Mouse (Mus musculus): Measurements from ENCODE around the gene Gm11027.

Gm11027 gene

DNA sequence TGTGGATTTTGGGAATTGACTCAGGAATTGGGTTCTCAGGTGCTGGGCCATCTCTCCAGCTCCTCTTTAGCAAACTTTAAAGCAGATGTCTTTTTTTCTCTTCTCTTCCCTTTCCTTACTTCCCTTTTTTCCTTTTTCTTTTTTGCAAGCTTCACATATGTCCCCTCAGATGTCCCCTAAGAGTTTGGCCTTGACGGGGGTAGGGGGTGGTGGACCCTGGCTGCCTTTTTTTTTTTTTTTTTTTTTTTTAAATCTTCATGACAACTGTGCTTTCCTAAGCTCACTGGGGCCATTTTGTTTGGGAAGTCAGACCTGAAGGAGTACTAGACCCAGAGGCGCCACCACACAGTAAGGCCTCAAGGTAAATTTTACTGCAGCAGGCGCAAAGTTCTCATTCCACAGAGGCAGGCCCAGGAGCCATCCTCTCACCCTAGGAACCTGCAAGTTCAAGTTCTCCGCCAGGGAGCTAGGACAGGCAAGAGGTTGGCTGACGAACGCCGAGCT is 5.0 kb downstream of the Gm11027 start:
- DNase-seq, result no peak

- peak; percentile 100 for DNase-seq
Measured at GRCm38 (mm10) chr12:116280653-116281364, 5.6 kb downstream of the Gm11027 start, which contains the start of gene Esyt2. Gene Esyt2, plus strand, starts transcription at chr12:116281196.

- peak; percentile 69 for DNase-seq
Measured at GRCm38 (mm10) chr12:116281427-116282281, 6.5 kb downstream of the Gm11027 start.

- DNase-seq, result no peak
Measured at GRCm38 (mm10) chr12:116282856-116283255, 7.7 kb downstream of the Gm11027 start.

DNA sequence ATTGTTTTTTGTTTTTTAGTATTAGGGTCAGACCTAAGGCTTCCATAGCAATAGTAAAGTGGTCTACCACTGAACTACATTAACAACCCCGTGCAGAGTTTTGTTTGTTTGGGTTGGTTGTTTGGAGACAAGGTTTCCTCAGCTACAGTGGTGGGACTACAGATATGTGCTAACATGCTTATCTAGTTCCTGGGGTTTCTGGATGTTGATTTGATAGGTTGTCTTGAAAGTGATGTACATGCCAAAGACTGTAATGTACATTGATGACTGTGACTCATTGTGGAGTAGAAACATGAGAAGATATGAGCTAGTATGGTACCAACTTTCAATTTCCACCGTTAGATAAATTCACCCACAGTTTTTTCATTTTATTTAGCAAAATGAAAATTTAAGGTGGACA is 8.3 kb downstream of the Gm11027 start:
- no peak for DNase-seq

- no peak for DNase-seq
Measured at GRCm38 (mm10) chr12:116293185-116293584, 18.0 kb downstream of the Gm11027 start.

DNA sequence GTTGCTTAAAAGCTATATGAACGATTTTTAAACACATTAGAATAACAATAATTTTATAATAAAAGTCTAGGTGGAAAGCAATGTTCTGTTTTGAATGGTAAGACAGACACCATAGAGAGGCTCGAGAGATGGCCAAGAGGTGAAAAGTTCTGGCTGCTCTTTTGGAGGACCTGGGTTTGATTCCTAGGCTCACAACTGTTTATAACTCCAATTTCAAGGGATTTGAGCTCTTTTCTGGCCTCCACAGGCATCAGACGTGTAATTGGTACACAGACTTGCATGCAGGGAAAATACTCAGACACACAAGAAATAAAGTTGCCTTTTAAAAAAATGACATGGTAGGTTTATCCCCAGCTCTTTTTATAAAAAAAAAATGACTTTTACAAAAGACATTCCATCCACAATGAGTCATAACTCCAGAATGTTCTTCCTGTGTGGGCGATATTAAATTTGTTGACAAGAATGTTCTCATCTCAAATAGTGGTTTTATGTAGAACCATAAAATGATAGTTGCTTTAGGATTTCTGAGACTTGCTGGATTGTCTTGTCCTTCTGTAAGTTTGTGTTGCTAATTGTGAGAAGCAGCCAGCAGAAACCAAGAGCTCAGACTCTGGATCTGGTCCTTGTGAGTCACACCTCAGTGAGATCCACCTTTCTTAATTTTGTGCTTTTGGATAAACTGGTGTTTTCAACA is 18.6 kb downstream of the Gm11027 start:
- no peak for DNase-seq

GRCm38 (mm10) chr12:116299906-116300305 is 24.7 kb downstream of the Gm11027 start:
- DNase-seq, result no peak

- DNase-seq, result no peak
Measured at GRCm38 (mm10) chr12:116302181-116302580, 27.0 kb downstream of the Gm11027 start.

DNA sequence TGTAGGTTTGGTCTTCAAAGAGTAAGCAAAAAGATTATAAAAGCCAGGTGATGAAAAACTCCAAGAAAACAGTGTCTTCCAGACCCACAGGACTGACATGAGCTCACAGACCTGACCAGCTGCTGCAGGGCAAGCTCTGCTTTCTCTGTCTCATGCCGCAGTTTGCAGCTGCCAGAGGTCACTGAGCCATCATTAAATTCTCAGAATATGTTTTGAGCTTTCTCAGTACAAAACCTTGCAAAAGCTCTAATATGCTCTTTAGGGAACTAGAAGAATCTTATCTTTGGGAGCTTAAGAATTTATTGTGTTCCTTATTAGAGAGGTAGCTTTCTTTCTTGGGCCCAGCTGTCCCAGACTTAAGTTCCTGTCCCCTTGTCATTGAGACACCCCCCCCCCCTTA is 30.9 kb downstream of the Gm11027 start:
- peak; percentile 45 for DNase-seq

DNA sequence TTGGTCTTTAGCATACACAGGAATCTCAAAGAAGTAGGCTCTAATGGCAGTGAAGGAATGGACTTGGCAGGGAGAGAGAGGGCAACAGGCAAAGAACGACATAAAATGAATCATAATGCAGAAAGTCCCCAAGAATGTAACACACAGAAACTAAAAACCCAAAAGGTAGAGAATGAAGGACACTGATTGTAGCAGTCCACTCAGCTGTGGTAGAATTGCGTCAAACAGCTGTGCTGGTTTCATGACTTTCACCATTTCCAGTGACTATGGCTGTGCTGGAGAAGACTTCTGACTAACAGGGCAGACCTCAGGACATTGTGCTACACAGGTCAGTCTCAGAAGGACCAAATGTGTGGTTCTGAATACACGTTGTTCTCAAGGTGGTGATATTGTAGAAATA is 32.7 kb downstream of the Gm11027 start:
- no peak for DNase-seq

DNA sequence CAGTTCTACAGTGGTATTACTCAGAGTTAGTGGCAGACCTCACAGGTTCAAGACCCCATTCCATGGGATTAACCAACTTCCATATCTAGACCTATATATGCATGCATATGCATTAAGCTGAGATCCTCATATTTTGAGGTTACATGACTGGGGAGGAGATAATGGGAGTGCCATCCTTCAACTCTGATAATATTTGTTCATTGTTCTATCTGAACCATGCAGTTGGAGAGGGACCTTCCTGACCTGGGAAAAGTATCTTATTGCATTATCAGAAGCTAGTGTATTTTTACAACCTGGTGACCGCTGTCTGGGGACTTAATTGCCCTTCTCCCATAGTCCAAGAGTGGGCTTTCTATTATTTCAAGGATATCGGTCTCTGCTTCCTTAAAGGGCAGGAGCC is 33.4 kb downstream of the Gm11027 start:
- no peak for DNase-seq

- no peak for DNase-seq
Measured at GRCm38 (mm10) chr12:116313816-116314215, 38.6 kb downstream of the Gm11027 start.

DNA sequence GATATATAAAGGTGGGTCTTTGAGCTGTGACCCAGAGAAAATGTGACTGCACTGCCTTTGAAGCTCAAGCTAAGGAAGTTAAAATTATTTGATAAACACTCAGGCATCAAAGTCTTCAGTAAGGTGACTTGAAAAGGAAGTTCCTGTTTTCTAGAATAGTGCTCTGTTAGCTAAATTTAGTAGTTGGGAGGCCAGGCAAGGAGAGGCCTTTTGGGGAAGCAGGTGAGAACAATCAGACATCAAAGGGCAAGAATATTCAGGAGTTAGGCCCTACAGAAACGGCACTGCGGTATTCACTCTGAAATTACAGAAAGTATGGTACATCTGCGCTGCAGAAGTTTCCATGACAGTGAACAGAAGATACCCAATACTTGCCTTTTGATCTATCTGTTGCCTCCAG is 40.3 kb downstream of the Gm11027 start:
- no peak for DNase-seq

- DNase-seq, result no peak
Measured at GRCm38 (mm10) chr12:116317818-116318217, 42.6 kb downstream of the Gm11027 start.

All from kidney, postnatal 10 days (tissue).